In the genomic region with DNA sequence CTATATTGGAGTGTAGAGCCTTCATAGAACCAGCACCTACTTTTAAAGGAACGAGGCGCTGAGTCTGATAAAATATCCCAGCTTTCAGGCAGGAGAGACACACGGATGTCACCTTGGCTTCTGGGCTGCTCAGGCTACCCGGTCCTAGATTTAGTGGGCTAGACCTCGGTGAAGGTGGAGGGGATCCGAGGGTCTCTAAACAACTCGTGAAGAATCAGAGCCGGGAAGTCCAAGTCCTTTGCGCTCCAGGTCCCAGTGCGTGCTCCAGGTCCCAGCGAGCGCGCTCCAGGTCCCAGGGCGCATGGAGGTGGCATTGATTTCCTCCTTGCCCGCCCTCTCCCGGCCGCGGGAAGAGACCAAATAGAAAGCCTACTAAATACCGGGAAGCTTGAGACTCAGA, we compare ENCODE assay signal across 11 mouse cellular contexts. TPM values are rescaled to one million over a fixed set of nuclear protein-coding genes. Genes with fewer than 3 reads are reported as not detected.
DNase-seq lines count a peak whose midpoint lies in the region; ATAC-seq and TF ChIP-seq lines count a peak whose summit lies in the region.
"Had no signal": no experiment of that assay in that cellular context is flagged by ENCODE, and none has a peak within 500 bp of the region (broad histone marks: within the 10 kb centered on the region; RNA-seq: fewer than 3 reads in every experiment).

No protein-coding gene starts in this region.

- in situ Hi-C loops in CH12.LX (cut with MboI; ENCODE audit: low pct_ligation_motif_present, low pct_unique_long_range_greater_than_20kb, low sequenced_read_pairs): loop anchor here (10.0 kb wide), 1 partner anchor 175 kb away; no protein-coding TSS in a partner anchor

- no peak overlapping the region for H3K27ac ChIP-seq in gastrocnemius, adult 2 months
- H3K27ac ChIP-seq in CH12.LX (ENCODE audit: insufficient read depth, low read depth): peak overlapping the region; percentile 91
- H3K27ac ChIP-seq in embryonic facial prominence, embryonic 15.5 days (replicated peaks): no peak overlapping the region
- no peak overlapping the region for H3K27ac ChIP-seq in limb, embryonic 14.5 days (replicated peaks; ENCODE audit: low read depth, low read length)

- no peak for ATAC-seq in embryonic facial prominence, embryonic 15.5 days (ENCODE audit: insufficient number of reproducible peaks, low FRiP score, low TSS enrichment, low read depth)
- no peak for ATAC-seq in limb, embryonic 14.5 days (ENCODE audit: low FRiP score, low read depth)

- peak overlapping the region; percentile 72 for H3K4me2 ChIP-seq in CH12.LX (ENCODE audit: insufficient read depth, low read depth, poor library complexity, severe bottlenecking)
- H3K4me2 ChIP-seq in embryonic facial prominence, embryonic 15.5 days (replicated peaks): peak overlapping the region; percentile 26; the same call in 1 of the 2 replicates
- no peak overlapping the region for H3K4me2 ChIP-seq in limb, embryonic 14.5 days (replicated peaks; ENCODE audit: low read depth, low read length, severe bottlenecking)

- no peaks in the 10 kb centered on the region for H3K27me3 ChIP-seq in CH12.LX (replicated peaks)
- H3K27me3 ChIP-seq in embryonic facial prominence, embryonic 15.5 days: 0 out of 2 replicates have a peak, but pooled peaks cover 4% of the 10 kb centered on the region
- H3K27me3 ChIP-seq in limb, embryonic 14.5 days (ENCODE audit: control insufficient read depth, insufficient read depth, low read length): no peaks in the 10 kb centered on the region

- peak overlapping the region; percentile 51 for H3K4me3 ChIP-seq in gastrocnemius, adult 2 months
- peak overlapping the region; percentile 67 to 79 (median 69) for H3K4me3 ChIP-seq in CH12.LX (replicated peaks in 1 of 3; ENCODE audit: low read depth in 2 of 3, low read length in 2 of 3, poor library complexity in 1 of 3)
- H3K4me3 ChIP-seq in embryonic facial prominence, embryonic 15.5 days (replicated peaks): peak overlapping the region; percentile 16
- 0 out of 2 replicates have a peak overlapping the region, but pooled peaks have one; percentile 6 for H3K4me3 ChIP-seq in limb, embryonic 14.5 days (replicated peaks; ENCODE audit: low read length)

- dilution Hi-C loops in CH12.LX (cut with MboI; ENCODE audit: extremely low pct_ligation_motif_present, extremely low pct_unique_long_range_greater_than_20kb, low sequenced_read_pairs): no loop called here

- TF ChIP-seq POLR2A in CH12.LX (IDR thresholded peaks at IDR 0.05; ENCODE audit: low read depth, low read length): no peak
- TF ChIP-seq POLR2A in limb, embryonic 14.5 days (IDR thresholded peaks at IDR 0.05; ENCODE audit: borderline replicate concordance, extremely low read depth, insufficient read depth, insufficient read length): no peak

- H3K9me3 ChIP-seq in CH12.LX (replicated peaks; ENCODE audit: low read length): peaks cover 17% of the 10 kb centered on the region
- H3K9me3 ChIP-seq in embryonic facial prominence, embryonic 15.5 days (replicated peaks): no peaks in the 10 kb centered on the region
- no peaks in the 10 kb centered on the region for H3K9me3 ChIP-seq in limb, embryonic 14.5 days (ENCODE audit: control insufficient read depth, low read length)

- peaks cover 7 to 35% of the 10 kb centered on the region in 2 experiments for H3K4me1 ChIP-seq in CH12.LX (ENCODE audit: control insufficient read depth in 1 of 2, insufficient read depth in 2 of 2)
- no peaks in the 10 kb centered on the region for H3K4me1 ChIP-seq in embryonic facial prominence, embryonic 15.5 days
- H3K4me1 ChIP-seq in limb, embryonic 14.5 days (ENCODE audit: control insufficient read depth, insufficient read depth, low read length): no peaks in the 10 kb centered on the region

- H3K79me2 ChIP-seq in CH12.LX (replicated peaks; ENCODE audit: control insufficient read depth, extremely low read depth, insufficient read depth, poor library complexity, severe bottlenecking): no peaks in the 10 kb centered on the region

- WGBS in embryonic facial prominence, embryonic 15.5 days: 12% methylated on average over 19 of the region's 19 CpGs
- WGBS in limb, embryonic 14.5 days: 20% methylated on average over 19 of the region's 19 CpGs

- H3K36me3 ChIP-seq in CH12.LX (replicated peaks in 1 of 2; ENCODE audit: control insufficient read depth in 1 of 2, insufficient read depth in 1 of 2, low read length in 1 of 2): peaks cover 16 to 28% of the 10 kb centered on the region in 2 experiments
- H3K36me3 ChIP-seq in embryonic facial prominence, embryonic 15.5 days: no peaks in the 10 kb centered on the region
- H3K36me3 ChIP-seq in limb, embryonic 14.5 days (ENCODE audit: control insufficient read depth, insufficient read depth, low read length): no peaks in the 10 kb centered on the region

- TF ChIP-seq EP300 in CH12.LX (IDR thresholded peaks at IDR 0.05; ENCODE audit: low read length): no peak

- TF ChIP-seq CTCF in gastrocnemius, adult 2 months (IDR thresholded peaks at IDR 0.05): no peak
- TF ChIP-seq CTCF in CH12.LX (conservative IDR thresholded peaks at IDR 0.05 in 1 of 2, IDR thresholded peaks at IDR 0.05 in 1 of 2; ENCODE audit: low read depth in 2 of 2, low read length in 2 of 2): no peak

- intact Hi-C loops in gastrocnemius, adult 2 months (cut with DNase I): no loop called here

- DNase-seq in gastrocnemius, adult 2 months: no peak
- DNase-seq in gastrocnemius, postnatal 10 days: no peak
- DNase-seq in CH12.LX (ENCODE audit: extremely low read depth): peak; percentile 27
- no peak for DNase-seq in limb, embryonic 14.5 days (ENCODE audit: low spot score)
- DNase-seq in c-Kit-positive CD71-positive TER-119-positive erythroid progenitor cells, embryonic 14.5 days (ENCODE audit: low spot score): no peak
- DNase-seq in urinary bladder, postnatal 14 days (ENCODE audit: low spot score): no peak
- DNase-seq in frontal cortex, postnatal 36 days (ENCODE audit: low spot score in 2 of 2): no peak
- DNase-seq: cerebellum, postnatal 25 days; layer of hippocampus, postnatal 36 days; right cerebral cortex, postnatal 25 days had no signal

- no peak for TF ChIP-seq RAD21 in CH12.LX (IDR thresholded peaks at IDR 0.05; ENCODE audit: low read depth, low read length)

- H3K9ac ChIP-seq in CH12.LX (ENCODE audit: insufficient read depth, low read depth): peak overlapping the region; percentile 97
- H3K9ac ChIP-seq in embryonic facial prominence, embryonic 15.5 days: no peak overlapping the region
- H3K9ac ChIP-seq in limb, embryonic 14.5 days (ENCODE audit: low read depth, low read length, severe bottlenecking): no peak overlapping the region

TF ChIP-seq in CH12.LX, 34 proteins besides CTCF, POLR2A, EP300 and RAD21:
- no peak for TF ChIP-seq MEF2A (IDR thresholded peaks at IDR 0.05; ENCODE audit: borderline replicate concordance, low read depth, low read length)
- TF ChIP-seq MXI1 (IDR thresholded peaks at IDR 0.05; ENCODE audit: low read depth, low read length): 0 out of 2 replicates have a peak, but pooled peaks have one; percentile 24
- TF ChIP-seq JUN (IDR thresholded peaks at IDR 0.05; ENCODE audit: insufficient read depth, low read depth, low read length): no peak
- no peak for TF ChIP-seq SIN3A (IDR thresholded peaks at IDR 0.05; ENCODE audit: low read length)
- TF ChIP-seq JUND (conservative IDR thresholded peaks at IDR 0.05; ENCODE audit: low read depth, low read length): no peak
- no peak for TF ChIP-seq MAFK (IDR thresholded peaks at IDR 0.05; ENCODE audit: insufficient replicate concordance, low read length)

RNA-seq across cellular contexts. Expression of a gene that starts 19.2 kb away (rescaled TPM):
- under 1 TPM; 0.08 to 0.13 TPM for total RNA-seq in gastrocnemius, adult 2 months (2021)
- under 1 TPM; 0.12 to 0.52 TPM for total RNA-seq in gastrocnemius, postnatal 10 days (2021)
- total RNA-seq in CH12.LX (2012; rRNA removed) (6.3 and 7.7 TPM in 2 replicates), CH12.LX (2014; rRNA removed) (3.3 and 3.4 TPM in 2 replicates)
- polyA plus RNA-seq in CH12.LX (2012; ENCODE audit: insufficient read length, low read depth): 3.5 and 4.1 TPM in 2 replicates
- 0.76 and 1.0 TPM in 2 replicates for polyA plus RNA-seq in embryonic facial prominence, embryonic 15.5 days (2015; fragmentation: Nextera tagmentation; extraction: Ambion mirVana)
- 0.24 and 0.48 TPM in 2 replicates for polyA plus RNA-seq in limb, embryonic 14.5 days (2012; rRNA removed)
- polyA plus RNA-seq in limb, embryonic 14.5 days (2014; fragmentation: Nextera tagmentation; extraction: Ambion mirVana): 0.48 and 0.58 TPM in 2 replicates

RNA-seq across cellular contexts. Expression of a gene that starts 25.1 kb away (rescaled TPM):
- 1 to 10 TPM in 1 of 2 experiments, under 1 TPM in 1; 0.48 to 1.1 TPM for total RNA-seq in gastrocnemius, adult 2 months (2021)
- 1 to 10 TPM; 1.3 to 2.3 TPM for total RNA-seq in gastrocnemius, postnatal 10 days (2021)
- total RNA-seq in CH12.LX (2012; rRNA removed) (209 and 215 TPM in 2 replicates), CH12.LX (2014; rRNA removed) (211 and 241 TPM in 2 replicates)
- polyA plus RNA-seq in CH12.LX (2012; ENCODE audit: insufficient read length, low read depth): 112 TPM in 2 replicates
- 6.5 and 8.5 TPM in 2 replicates for polyA plus RNA-seq in embryonic facial prominence, embryonic 15.5 days (2015; fragmentation: Nextera tagmentation; extraction: Ambion mirVana)
- 1.9 and 2.4 TPM in 2 replicates for polyA plus RNA-seq in limb, embryonic 14.5 days (2012; rRNA removed)
- polyA plus RNA-seq in limb, embryonic 14.5 days (2014; fragmentation: Nextera tagmentation; extraction: Ambion mirVana): 5.2 and 5.3 TPM in 2 replicates

RNA-seq across cellular contexts. Expression of a gene that starts 48.2 kb away (rescaled TPM):
- total RNA-seq in gastrocnemius, adult 2 months (2021): under 1 TPM; 0.13 to 0.28 TPM
- 1 to 10 TPM; 2.9 to 4.0 TPM for total RNA-seq in gastrocnemius, postnatal 10 days (2021)
- total RNA-seq in CH12.LX (2012; rRNA removed): 6.7 and 8.5 TPM in 2 replicates
- total RNA-seq in CH12.LX (2014; rRNA removed): 6.3 and 6.4 TPM in 2 replicates
- 11.5 and 12.4 TPM in 2 replicates for polyA plus RNA-seq in CH12.LX (2012; ENCODE audit: insufficient read length, low read depth)
- polyA plus RNA-seq in embryonic facial prominence, embryonic 15.5 days (2015; fragmentation: Nextera tagmentation; extraction: Ambion mirVana): 14.9 and 15.0 TPM in 2 replicates
- polyA plus RNA-seq in limb, embryonic 14.5 days (2012; rRNA removed): 5.8 and 7.8 TPM in 2 replicates
- polyA plus RNA-seq in limb, embryonic 14.5 days (2014; fragmentation: Nextera tagmentation; extraction: Ambion mirVana): 11.3 and 12.9 TPM in 2 replicates

Comparison
In these comparisons a context has a peak if more than half of its experiments do, and no peak if none do; other contexts are left out.
1. H3K4me3 ChIP-seq: peak in every context shown above with its lines; median percentile 69 in CH12.LX; 51 in gastrocnemius, adult 2 months; 16 in embryonic facial prominence, embryonic 15.5 days; 6 in limb, embryonic 14.5 days.
2. RNA of a gene that starts 25.1 kb away (total RNA-seq): 209 to 241 TPM in CH12.LX; 1.3 to 2.3 TPM in gastrocnemius, postnatal 10 days and 0.48 to 1.1 TPM in gastrocnemius, adult 2 months; every median in the first group is over 10 times any median in the second.